Mouse (Mus musculus) megakaryocyte, embryonic 14.5 days (primary cell): Measurements from ENCODE around the gene Ccnb1.

Experiments
- FLI1 ChIP-seq: IDR thresholded peaks from 2 replicates; pipeline ENCODE4 v1.6.1; 2012; ENCODE audit warnings: low read length, inconsistent platforms, mixed read lengths
- GATA1 ChIP-seq: IDR thresholded peaks from 3 replicates; pipeline ENCODE4 v1.6.1; 2012; ENCODE audit warnings: mixed read lengths, low read length, inconsistent platforms, borderline replicate concordance

- no peak for TF ChIP-seq GATA1
- no peak for TF ChIP-seq FLI1
Observed at GRCm38 (mm10) chr13:100776056-100776419, 10.3 kb downstream of the Ccnb1 start.
